Mouse (Mus musculus) hindbrain, embryonic 15.5 days (tissue): ENCODE measurements around the gene Rbfox1. TPM values are rescaled to one million over a fixed set of nuclear protein-coding genes. Genes with fewer than 3 reads are reported as not detected.

ENCODE experiments used
- ATAC-seq: fragments of 200-750 bp; cut with Nextera tagmentation; 2 replicates; pipeline ENCODE4 v1.8.0; 2017; ENCODE audit warnings: low read depth, moderate number of reproducible peaks, moderate TSS enrichment; ENCODE audit not compliant: low FRiP score
- H3K27ac ChIP-seq: fragments of 300-500 bp; sonication (generic); replicated peaks from 2 replicates; pipeline ENCODE4 v1.5.1; 2015; ENCODE audit warnings: mild to moderate bottlenecking, inconsistent platforms
- H3K27me3 ChIP-seq: fragments of 300-500 bp; sonication (generic); 2 replicates; pipeline ENCODE4 v1.6.1; 2015; ENCODE audit warnings: control low read depth, inconsistent platforms
- H3K36me3 ChIP-seq: fragments of 300-500 bp; sonication (generic); 2 replicates; pipeline ENCODE4 v1.6.1; 2015; ENCODE audit warnings: control low read depth, inconsistent platforms
- H3K4me1 ChIP-seq: fragments of 300-500 bp; sonication (generic); replicated peaks from 2 replicates; pipeline ENCODE4 v1.6.1; 2015; ENCODE audit warnings: control low read depth, inconsistent platforms
- H3K4me2 ChIP-seq: fragments of 300-500 bp; sonication (generic); 2 replicates; pipeline ENCODE4 v1.6.1; 2015; ENCODE audit warnings: moderate library complexity, mild to moderate bottlenecking, inconsistent platforms
- H3K4me3 ChIP-seq: fragments of 300-500 bp; sonication (generic); 2 replicates; pipeline ENCODE4 v1.5.1; 2015; ENCODE audit warnings: mild to moderate bottlenecking, inconsistent platforms
- H3K9ac ChIP-seq: fragments of 300-500 bp; sonication (generic); 2 replicates; pipeline ENCODE4 v1.6.1; 2015; ENCODE audit warnings: inconsistent platforms
- H3K9me3 ChIP-seq: fragments of 300-500 bp; sonication (generic); 2 replicates; pipeline ENCODE4 v1.6.1; 2016; ENCODE audit warnings: control low read depth, inconsistent platforms
- WGBS: fragments of 180-500 bp; shearing (Covaris S2); methylation state at CpG from one replicate; pipeline ENCODE4 v1.1.7; 2015; 5-methylcytosine and 5-hydroxymethylcytosine counted together
- polyA plus RNA-seq: library from polyadenylated mRNA; unstranded; fragments of >200 nt; fragmentation: Nextera tagmentation; extraction: Ambion mirVana; gene quantifications from 2 replicates; pipeline ENCODE4 v1.2.1, GENCODE M21; 2015

Gene Rbfox1
- polyA plus RNA-seq, 1 experiment from 2014 or later, result 254 TPM

GRCm38 (mm10) chr16:7457571-7457970 is 1572.4 kb downstream of the Rbfox1 start:
- Histone ChIP-seq H3K27ac (no peak overlapping the region), H3K27me3 (peaks cover 4% of the 10 kb centered on the region; the same call in 1 of the 2 replicates), H3K9ac (no peak overlapping the region), H3K4me3 (no peak overlapping the region), H3K9me3 (no peaks in the 10 kb centered on the region), H3K4me2 (no peak overlapping the region), H3K4me1 (0 out of 2 replicates have a peak, but pooled peaks cover 3% of the 10 kb centered on the region), H3K36me3 (no peaks in the 10 kb centered on the region)
- ATAC-seq, result no peak
- WGBS, result 75% methylated on average over 4 of the region's 4 CpGs
